Mouse (Mus musculus): ENCODE results near the gene Cd248. TPM values are rescaled to one million over a fixed set of nuclear protein-coding genes. Genes with fewer than 3 reads are reported as not detected.
"Not testable (repeated sequence)": the region's sequence is repeated elsewhere in the genome, so short reads cannot be mapped to it uniquely, and the experiment has no call there.

Cd248 gene
- total RNA-seq, 2 experiments from 2014 or later: 9.5 to 15.1 TPM

- DNase-seq: peak; percentile 66
- H3K27ac ChIP-seq: no peak within 1 kb of the TSS
- intact Hi-C loops (cut with DNase I): loop anchor here (5.0 kb wide), 1 partner anchor 43 kb away; the partner anchor contains the start of gene Brms1
- TF ChIP-seq CTCF (IDR thresholded peaks at IDR 0.05): no peak
- H3K4me3 ChIP-seq: peak within 1 kb of the TSS; percentile 72
Observed at GRCm38 (mm10) chr19:5085145-5085863, 17.4 kb downstream of the Cd248 start, which contains the start of gene Tmem151a. TSS of gene Tmem151a (minus strand) at chr19:5085531.

- H3K27ac ChIP-seq, H3K4me3 ChIP-seq, DNase-seq: not testable (repeated sequence)
- intact Hi-C loops (cut with DNase I): loop anchor here (5.0 kb wide), 1 partner anchor 44 kb away; the partner anchor contains the start of gene Brms1
Observed at GRCm38 (mm10) chr19:5086533-5086932, 18.7 kb downstream of the Cd248 start.

- peak; percentile 93 for DNase-seq
- Histone ChIP-seq H3K4me3 (peak within 1 kb of the TSS; percentile 86), H3K27ac (peak within 1 kb of the TSS; percentile 95)
- intact Hi-C loops (cut with DNase I): loop anchor here (5.0 kb wide), 1 partner anchor 46 kb away; the partner anchor contains the start of gene Brms1
- TF ChIP-seq CTCF (IDR thresholded peaks at IDR 0.05): peak; percentile 60
Observed at GRCm38 (mm10) chr19:5087884-5088728, 20.2 kb downstream of the Cd248 start, which contains the start of gene Yif1a. TSS of gene Yif1a (plus strand) at chr19:5088538.

GRCm38 (mm10) chr19:5089324-5089723 lies 21.4 kb downstream of the Cd248 start:
- intact Hi-C loops (cut with DNase I): loop anchor here (5.0 kb wide), 1 partner anchor 47 kb away; the partner anchor contains the start of gene Brms1
- Histone ChIP-seq H3K27ac (no peak overlapping the region), H3K4me3 (peak overlapping the region; percentile 86)
- TF ChIP-seq CTCF (IDR thresholded peaks at IDR 0.05): no peak
- DNase-seq: no peak

GRCm38 (mm10) chr19:5092083-5092482 lies 24.2 kb downstream of the Cd248 start:
- intact Hi-C loops (cut with DNase I): loop anchor here (5.0 kb wide), 1 partner anchor 40 kb away; no protein-coding TSS in a partner anchor
- Histone ChIP-seq H3K27ac (no peak overlapping the region), H3K4me3 (no peak overlapping the region)
- TF ChIP-seq CTCF (IDR thresholded peaks at IDR 0.05): no peak
- DNase-seq: no peak

GRCm38 (mm10) chr19:5093481-5094242 lies 25.8 kb downstream of the Cd248 start:
- intact Hi-C loops (cut with DNase I): loop anchor here (5.0 kb wide), 1 partner anchor 39 kb away; no protein-coding TSS in a partner anchor
- DNase-seq: no peak
- Histone ChIP-seq H3K4me3 (no peak overlapping the region), H3K27ac (no peak overlapping the region)
- TF ChIP-seq CTCF (IDR thresholded peaks at IDR 0.05): no peak

- DNase-seq: peak; percentile 92
- TF ChIP-seq CTCF (IDR thresholded peaks at IDR 0.05): peak; percentile 93
- H3K4me3 ChIP-seq: no peak overlapping the region
- no peak overlapping the region for H3K27ac ChIP-seq
- intact Hi-C loops (cut with DNase I): loop anchor here (5.0 kb wide), 1 partner anchor 38 kb away; no protein-coding TSS in a partner anchor
Observed at GRCm38 (mm10) chr19:5094243-5094632, 26.4 kb downstream of the Cd248 start.

GRCm38 (mm10) chr19:5094746-5095417 lies 27.0 kb downstream of the Cd248 start:
- TF ChIP-seq CTCF (IDR thresholded peaks at IDR 0.05): no peak
- intact Hi-C loops (cut with DNase I): loop anchor here (5.0 kb wide), 1 partner anchor 37 kb away; no protein-coding TSS in a partner anchor
- Histone ChIP-seq H3K27ac (no peak overlapping the region), H3K4me3 (no peak overlapping the region)
- DNase-seq: no peak

- intact Hi-C loops (cut with DNase I): no loop called here
- no peak for TF ChIP-seq CTCF (IDR thresholded peaks at IDR 0.05)
- Histone ChIP-seq H3K27ac (no peak overlapping the region), H3K4me3 (no peak overlapping the region)
- no peak for DNase-seq
Observed at GRCm38 (mm10) chr19:5095887-5096474, 28.1 kb downstream of the Cd248 start.

- intact Hi-C loops (cut with DNase I): no loop called here
- TF ChIP-seq CTCF (IDR thresholded peaks at IDR 0.05): no peak
- H3K4me3 ChIP-seq: peak overlapping the region; percentile 65
Observed at GRCm38 (mm10) chr19:5097521-5098362, 29.9 kb downstream of the Cd248 start.

More at GRCm38 (mm10) chr19:5097521-5098362, 29.9 kb downstream of the Cd248 start:
- DNase-seq: no peak
- H3K27ac ChIP-seq: no peak overlapping the region

Measured in gastrocnemius, adult 2 months (tissue).